Mouse (Mus musculus) bone marrow macrophage, adult 2 months (primary cell): Measurements from ENCODE around the gene Syk.

ENCODE experiments used
- CTCF ChIP-seq: IDR thresholded peaks from 2 replicates; pipeline ENCODE4 v1.5.1; 2012; ENCODE audit warnings: low read depth, mild to moderate bottlenecking, low read length, moderate library complexity
- POLR2A ChIP-seq: IDR thresholded peaks from 2 replicates; pipeline ENCODE4 v1.6.1; 2012; ENCODE audit warnings: mild to moderate bottlenecking, low read depth, low read length, borderline replicate concordance

GRCm38 (mm10) chr13:52682107-52682506 lies 99.1 kb downstream of the Syk start:
- TF ChIP-seq CTCF (no peak), POLR2A (no peak)
